Mouse (Mus musculus): ENCODE measurements at regions not wholly inside any gene's neighbourhood (a gene's known extent, or its start where the extent isn't known, plus 50 kb on each side); places are given as distances from the start of the nearest gene placed in this dataset.

DNA sequence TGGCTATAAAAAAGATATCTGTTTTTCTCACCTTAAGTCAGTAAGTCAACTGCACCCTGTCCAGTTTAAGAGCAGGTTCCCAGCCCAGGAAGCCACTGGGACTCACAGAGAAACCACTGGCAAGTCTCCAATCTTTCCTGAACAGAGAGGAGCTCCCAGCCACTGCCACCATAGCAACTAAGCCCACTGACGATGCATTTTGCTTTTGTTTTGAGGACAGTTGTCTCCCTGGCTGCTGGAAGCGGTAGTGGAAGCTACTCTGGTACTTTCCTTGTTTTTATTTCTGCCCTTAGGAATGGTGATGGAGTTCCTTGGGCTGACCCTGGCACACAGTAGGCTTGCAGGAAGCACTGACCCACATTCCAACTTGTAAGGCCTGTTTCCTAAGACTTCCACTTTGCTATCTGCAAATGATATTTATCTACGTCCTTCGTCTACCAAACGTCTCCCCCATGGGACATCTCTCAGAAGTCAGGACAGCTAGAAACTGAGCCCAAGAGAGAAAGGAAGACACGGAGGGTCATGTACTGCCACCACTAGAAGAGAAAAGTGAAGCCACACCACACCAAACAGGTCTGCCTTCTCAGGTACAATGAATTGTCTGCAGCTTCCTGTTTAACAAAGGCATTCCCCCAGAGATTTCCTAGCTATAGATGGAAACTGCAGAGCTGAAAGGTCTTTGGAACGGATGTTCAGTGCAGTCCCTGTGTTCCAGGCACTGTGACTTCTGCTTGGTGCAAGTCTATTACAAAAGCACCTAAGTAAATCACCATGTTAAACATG lies 125.7 kb upstream of the Fmo9 start:
- in situ Hi-C loops (cut with MboI, MseI): loop anchor here (10.0 kb wide), 1 partner anchor 1257 kb away; no protein-coding TSS in a partner anchor

DNA sequence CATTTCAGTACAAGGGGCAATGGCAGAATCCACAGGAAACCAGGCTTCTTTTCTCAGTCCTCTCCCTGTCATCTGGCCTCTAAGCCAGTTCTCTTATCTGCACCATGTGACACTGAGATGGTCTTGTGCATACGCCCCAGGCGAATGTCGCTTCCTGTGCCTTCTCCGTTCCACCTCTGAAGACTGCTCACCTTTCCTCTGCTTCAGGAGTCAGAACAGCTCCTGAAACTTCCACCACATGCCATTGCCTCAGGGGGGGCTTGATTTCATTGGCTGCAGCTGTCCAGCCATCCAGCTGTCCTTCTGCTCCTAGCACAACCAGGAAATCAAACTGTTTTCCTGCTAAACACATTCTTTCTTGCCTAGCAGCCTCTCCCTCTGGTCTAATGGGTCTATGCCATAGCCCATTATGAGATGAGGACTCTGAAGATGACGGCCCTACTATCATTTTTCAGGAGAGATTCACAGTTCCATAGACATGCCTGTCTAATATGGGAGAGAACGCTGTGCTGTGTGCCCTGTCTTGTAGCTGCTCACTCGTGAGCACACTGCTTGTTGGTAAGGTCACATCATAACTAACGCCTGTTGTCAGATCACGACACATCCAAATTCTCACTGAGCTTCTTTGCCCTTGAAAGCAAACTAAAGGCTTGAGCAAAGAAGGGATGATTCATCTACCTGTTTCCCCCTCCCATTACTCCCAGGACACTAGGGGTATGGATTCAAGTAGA lies 129.9 kb upstream of the Fmo9 start:
- in situ Hi-C loops (cut with MboI, MseI): no loop called here

DNA sequence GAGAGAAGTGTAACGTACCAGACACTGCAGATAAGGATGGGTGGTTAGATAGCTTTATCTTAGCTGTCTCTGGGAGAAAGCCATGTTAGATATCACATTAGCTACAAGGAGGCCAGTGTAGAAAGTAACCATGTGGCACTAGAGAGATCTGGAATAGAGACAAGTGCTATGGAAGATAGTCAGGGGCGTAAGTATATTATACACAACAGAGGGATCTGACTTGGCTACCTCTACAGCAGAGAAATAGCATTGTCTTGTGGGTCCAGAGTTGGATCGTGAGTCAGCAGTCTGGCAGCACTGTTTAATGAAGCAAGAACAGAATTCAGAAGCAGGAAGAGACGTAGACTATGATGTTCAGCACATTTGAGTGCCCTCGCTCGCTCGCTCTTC lies 130.4 kb upstream of the Fmo9 start:
- in situ Hi-C loops (cut with MboI, MseI): no loop called here

DNA sequence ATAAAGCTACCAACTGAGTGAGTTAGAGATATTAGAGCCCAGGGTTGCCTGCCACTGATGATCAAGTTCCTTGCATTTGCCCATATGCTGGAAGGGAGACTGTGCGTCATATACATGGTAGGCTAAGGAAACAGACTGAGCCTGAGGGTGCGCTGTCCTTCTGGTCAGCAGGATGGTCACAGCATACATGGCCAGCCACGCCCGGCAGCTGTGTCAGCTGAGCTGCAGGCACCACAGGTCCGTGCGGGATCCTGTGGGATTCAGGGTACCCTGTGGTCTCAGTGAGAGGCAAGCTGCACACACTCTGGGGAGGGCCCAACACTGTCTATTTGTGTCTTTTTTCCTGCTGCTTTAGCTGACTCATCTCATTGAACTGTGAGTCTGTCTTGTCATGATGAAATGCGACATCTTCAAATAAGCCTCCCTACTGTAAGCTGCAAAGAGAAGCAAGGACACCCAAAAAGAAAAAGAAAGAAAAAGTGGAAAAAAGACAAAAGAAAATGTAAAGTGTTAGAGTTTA lies 131.3 kb upstream of the Fmo9 start:
- in situ Hi-C loops (cut with MboI, MseI): no loop called here

DNA sequence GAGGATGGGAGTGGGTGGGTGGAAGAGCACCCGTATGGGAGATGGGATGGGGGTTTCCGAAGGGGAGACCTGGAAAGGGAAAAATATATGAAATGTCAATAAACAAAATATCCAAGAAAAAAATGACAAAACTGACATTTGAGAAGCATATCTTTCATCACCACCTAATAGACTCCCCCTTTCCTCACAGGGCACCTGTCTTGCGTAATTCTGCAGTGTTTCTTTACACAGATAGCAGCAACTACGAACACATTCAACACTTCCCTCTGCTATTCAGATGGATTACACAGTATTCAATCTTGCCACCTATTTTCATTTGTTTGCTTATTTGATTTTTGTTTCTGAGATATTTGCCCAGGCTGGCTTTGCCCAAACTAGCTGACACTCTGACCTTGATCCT lies 136.3 kb upstream of the Fmo9 start:
- in situ Hi-C loops (cut with MboI, MseI): no loop called here

DNA sequence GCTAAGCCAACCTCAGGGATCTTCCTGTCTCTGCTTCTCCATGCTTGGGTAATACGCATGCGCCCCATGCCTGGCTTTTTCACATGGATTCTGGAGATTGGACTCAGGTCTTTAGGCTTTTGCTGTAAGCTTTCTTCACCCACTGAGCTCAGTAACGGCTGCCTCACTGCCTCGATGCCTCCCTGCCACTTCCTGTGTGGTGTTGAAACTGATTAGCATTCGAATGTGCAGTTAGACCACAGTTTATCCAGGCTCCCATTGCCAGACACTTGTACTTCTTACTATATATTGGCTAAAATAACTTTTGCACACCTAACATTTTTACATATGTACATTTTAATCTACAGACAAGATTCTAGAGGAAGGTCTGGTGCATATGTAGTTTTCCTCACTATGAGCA lies 137.0 kb upstream of the Fmo9 start:
- in situ Hi-C loops (cut with MboI, MseI): no loop called here

DNA sequence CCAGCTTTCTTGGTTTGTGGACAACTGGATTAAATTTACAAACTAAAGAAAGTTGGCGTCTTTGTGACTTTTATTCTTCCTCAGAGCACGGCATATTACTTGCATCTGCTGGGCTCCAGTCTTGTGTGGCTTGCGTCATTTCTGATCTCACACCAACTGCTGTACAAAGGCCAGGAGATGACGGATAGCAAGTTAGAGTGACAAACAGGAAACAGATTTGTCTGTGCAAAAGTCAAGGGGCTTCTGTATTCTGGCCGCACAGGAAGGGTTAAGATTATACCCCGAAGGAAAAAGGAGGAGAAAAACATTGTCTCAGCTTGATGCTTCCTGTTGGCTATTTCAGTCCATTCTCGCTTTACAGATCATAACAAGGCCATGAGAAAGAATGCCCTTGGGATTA lies 137.8 kb upstream of the Fmo9 start:
- in situ Hi-C loops (cut with MboI, MseI): no loop called here

DNA sequence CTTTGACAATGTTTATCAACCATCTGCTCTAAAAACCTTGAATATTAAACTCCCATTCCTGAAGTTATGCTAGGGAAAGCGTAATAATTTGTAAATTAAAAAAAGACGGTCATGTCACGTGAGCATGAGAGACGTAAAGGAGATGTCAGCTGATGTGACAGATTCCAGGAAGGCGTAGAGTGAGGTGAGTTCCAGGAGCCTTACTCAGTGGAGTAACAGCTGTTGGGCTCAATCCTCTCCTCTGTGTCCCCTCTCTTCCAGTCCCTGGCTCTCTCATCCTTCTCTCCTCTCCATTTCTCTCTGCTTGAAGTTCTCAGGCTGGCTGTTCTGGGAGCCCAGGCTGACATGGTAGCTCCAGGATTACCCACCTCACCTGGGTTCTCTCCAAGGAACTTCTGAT lies 138.4 kb upstream of the Fmo9 start:
- in situ Hi-C loops (cut with MboI, MseI): no loop called here

DNA sequence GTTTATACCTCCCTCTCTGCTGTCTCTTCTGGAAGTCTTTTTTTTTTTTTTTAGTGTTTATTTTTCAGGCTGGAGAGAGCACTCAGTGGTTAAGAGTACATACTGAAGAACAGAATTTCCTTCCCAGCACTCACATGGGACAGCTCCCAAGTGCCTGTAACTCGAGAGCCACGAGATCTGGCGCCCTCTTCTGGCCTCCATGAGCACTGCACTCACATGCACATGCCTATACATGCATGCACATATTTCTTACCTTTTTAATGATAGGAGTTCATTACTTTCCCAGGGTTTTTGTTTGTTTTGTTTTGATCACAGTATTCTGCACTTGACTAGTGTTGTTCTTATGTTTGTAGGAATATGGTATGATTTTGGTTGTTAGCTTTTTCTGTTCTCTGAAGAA lies 139.5 kb upstream of the Fmo9 start:
- in situ Hi-C loops (cut with MboI, MseI): no loop called here

DNA sequence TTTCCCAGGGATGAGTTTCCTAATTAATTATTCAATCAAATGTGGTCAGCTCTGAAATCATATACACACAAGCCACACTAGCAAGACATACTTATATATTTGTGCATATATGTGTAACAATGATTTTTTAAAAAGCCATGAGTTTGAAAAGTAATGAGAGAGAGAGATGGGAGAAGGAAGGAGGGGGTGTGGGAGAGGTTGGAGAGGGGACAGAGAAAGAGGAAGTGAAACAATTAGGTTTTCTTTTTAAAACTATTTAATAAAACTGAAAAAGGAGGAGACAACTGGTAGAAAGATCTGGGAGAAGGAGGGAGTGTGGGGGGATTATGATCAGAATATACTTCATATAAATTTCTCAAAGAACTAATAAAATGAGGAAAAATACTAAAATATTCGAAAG lies 155.7 kb upstream of the Fmo9 start:
- in situ Hi-C loops (cut with MboI, MseI): no loop called here

DNA sequence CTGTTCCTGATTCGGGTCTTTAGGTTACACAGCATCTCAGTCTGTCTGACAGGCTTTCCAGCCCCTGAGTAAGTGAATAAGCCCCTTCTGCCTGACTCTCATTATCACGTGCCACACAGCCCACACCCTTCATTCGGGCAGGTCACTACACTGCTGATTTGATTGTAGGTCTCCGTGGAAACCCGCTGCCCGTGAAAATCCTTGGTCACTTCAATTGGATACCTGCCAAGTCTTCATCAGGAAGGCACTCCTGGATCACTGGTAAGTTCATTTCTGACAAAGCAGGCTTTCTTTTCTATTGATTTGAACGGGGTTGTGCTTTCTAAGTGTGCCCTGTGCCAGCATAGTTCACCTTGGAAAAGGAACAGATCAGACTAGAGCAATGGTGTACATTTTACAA lies 158.2 kb upstream of the Fmo9 start:
- in situ Hi-C loops (cut with MboI, MseI): no loop called here

DNA sequence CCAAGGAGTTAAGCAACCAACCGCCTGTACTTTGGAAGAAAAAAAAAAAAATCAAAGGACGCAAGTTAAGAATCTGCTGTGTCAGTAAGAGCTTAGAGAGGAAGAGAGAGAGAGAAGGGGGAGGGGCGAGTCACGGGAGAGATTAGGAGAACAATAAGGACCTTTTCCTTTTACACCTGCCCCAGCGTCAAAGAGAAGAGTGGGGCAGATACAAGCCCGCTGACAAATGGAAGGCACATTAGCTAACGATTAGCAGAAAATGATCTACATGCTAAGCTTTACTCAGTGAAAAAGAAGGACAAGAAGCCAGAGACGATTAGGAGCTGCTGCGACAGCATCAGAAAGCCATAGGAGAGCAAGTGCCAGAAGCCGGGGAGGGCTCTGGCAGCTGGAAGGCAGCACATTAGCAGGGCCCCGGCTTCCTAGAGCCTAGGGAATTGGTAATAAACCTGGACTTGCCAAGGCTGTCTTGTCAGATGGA lies 157.8 kb upstream of the Fam78b start:
- in situ Hi-C loops (cut with MboI, MseI): no loop called here

DNA sequence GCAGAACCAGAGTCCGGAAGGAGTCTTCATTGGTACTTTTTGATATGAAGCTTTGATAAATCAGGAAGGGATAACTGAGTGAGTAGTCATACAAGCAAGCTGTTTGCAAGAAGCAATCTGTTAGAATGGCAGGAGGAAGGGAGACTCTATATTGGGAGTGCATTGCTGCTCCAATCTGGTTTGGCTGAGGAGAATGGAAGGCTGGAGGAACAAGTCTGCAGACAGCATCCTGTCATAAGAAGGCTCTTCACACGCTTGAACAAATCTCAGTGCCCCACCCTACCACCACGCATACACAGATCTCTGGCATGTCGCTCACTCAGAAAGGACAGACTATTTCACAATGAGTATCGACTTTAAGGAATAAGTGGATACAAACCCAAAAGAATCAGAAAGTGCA lies 154.7 kb upstream of the Fam78b start:
- in situ Hi-C loops (cut with MboI, MseI): no loop called here

DNA sequence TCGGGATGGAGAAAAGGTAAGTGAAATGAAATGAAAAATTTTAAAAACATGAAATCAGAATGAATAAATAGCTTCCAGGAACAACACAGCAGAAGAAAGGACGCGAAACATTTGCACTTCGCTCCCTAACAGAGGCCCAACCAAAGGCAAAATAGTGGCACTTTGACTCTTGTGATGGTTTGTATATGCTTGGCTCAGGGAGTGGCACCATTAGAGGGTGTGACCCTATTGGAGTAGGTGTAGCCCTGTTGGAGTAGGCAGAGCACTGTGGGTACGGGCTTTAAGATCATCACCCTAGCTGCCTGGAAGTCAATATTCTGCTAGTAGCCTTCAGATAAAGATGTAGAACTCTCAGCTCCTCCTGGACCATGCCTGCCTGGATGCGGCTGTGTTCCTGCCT lies 154.0 kb upstream of the Fam78b start:
- in situ Hi-C loops (cut with MboI, MseI): no loop called here

DNA sequence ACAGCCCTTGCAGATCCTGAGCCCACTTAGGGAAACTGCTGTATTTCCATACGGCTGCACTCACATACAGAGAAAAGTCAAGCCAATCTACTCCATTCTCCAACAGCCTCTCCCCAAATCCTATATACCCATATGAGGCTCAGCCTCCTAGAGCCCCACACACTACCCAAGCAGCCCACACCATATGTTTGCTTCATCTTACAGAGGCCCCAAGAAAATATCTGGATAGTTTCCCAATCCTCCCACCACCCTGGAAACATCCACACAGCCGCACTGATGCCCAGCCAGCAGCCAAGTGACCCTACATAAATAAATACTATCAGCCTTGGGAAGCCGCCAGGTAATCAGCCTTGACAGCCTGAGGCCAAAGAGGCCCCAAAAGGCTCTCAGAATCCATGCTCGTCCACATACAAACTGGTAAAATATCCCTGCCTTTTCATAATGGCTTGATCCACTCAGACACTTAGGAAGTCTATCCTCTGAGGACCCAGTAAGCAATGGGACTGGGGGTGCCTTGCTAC lies 153.1 kb upstream of the Fam78b start:
- in situ Hi-C loops (cut with MboI, MseI): no loop called here

DNA sequence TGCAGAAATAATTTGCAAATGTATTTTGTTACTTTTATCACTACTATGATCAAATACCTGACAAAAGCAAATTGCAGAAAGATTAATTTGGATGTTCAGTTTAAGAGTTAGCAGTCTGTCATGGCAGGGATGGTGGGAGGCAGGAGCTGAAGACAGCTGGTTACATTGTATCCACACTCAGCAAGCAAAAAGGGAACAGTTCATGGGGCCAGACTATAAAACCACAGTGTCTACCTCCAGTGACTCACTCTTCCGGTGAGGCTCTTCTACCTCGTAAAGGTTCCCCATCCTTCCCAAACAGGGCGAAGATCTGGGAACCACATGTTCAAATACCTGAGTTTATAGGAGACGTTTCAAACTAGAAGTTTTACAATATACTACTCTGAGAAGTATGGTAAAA lies 145.2 kb upstream of the Fam78b start:
- in situ Hi-C loops (cut with MboI, MseI): no loop called here

DNA sequence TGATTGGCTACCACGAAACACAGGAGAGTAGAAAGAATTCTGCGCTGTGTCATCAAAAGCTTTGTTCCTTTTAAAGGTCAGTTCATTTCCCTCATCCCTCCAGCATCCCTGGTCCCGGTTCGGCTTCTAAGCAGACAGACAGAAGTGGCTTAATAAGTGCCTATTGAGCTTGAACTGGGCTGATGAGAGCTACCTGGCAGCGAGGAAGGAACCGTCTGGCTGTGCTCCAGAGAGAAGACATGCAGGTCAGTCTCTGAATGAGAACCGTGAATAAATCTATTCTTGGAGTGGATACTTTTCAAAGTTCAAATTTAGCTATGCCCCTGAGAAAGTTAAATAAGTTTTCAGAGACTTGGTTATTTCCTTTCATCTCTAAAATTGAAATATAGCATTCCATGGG lies 135.0 kb upstream of the Fam78b start:
- in situ Hi-C loops (cut with MboI, MseI): no loop called here

DNA sequence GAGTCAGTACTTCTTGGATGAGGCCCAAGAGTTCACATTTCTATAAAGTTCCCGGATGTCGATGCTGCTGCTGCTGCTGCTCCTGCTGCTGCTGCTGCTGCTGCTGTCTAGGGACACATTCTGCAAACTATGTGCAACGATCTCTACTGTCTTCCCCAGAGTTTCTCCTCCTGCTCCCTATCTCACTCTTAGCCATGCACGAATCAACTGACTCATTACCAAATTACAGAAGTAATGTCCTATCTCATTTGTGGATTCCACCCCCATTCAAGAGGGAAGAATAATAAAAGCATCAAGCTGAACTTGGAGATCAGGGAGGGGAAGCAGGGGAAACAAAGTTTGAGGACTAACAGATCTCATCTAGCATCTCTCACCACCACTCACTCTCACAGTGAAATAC lies 130.0 kb upstream of the Fam78b start:
- in situ Hi-C loops (cut with MboI, MseI): no loop called here

DNA sequence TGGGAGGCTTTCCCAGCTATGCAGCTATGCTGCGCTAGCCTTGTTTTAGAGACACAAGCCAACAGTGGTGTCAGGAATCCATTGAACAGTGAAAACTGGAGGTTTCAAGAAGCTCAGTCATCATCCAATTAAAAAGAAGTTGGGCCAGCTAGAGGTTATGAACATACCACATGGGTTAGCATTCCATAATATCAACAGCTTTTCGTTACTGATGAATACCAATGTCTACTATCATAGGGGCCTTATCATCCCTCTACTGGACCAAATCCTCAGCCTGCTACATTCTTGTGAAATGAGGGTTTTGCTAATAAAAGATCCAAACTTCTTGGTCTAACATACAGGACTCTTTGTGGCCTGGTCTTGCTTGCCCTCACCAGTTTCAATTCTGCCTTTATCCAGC lies 124.8 kb upstream of the Fam78b start:
- in situ Hi-C loops (cut with MboI, MseI): no loop called here

DNA sequence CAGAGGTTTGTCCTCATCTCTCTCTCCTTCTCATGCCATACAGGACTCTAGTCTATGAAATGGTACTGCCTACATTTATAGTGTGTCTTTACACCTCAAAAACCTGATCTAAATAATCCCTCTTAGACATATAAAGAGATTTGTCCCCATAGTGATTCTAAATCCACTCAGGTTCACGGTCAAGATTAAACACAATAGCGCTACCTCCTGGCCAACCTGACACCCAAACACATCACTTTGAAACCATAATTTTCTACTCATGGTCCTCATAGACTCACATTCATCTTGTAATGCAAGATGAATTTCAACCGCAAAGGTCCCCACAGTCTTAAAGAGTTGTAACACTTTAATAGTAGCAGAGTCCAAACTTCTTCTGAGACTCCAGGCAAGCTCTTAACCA lies 118.0 kb upstream of the Fam78b start:
- in situ Hi-C loops (cut with MboI, MseI): no loop called here

DNA sequence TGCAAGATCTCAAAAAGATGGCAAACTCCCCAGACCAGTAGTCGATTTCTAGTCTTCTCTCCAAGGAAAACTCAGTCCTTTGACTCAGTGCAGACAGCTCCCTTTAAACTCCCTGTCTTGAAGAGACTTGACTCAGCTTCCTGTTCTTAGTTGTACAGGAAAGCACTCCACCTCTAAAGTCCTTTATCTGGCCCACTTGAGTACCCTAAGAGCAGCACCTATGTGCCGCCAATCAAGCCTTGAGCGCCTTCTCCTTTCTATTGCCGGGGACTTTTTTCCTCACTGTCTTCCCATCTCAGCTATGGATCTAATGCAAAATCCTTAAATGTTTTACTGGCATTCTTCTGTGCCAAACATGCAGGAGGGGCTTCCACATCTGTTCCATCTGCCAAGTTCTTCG lies 105.3 kb upstream of the Fam78b start:
- in situ Hi-C loops (cut with MboI, MseI): no loop called here

DNA sequence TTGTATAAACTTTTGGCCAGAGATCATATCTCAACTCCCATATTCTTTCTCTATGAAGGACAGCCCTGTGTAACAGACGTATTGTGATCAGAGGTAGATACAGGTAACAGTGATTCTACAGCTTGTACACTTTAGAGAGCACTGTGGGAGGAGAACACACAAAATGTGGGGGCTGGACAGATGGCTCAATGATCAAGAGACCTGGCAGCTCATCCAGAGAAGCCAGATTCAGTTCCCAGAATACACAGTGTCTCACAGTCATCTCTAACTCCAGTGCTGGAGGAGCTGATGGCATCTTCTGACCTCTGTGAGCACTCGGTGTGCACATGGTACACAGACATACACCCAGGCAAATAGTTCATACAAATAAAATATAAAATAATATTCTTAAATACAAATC lies 102.5 kb upstream of the Fam78b start:
- in situ Hi-C loops (cut with MboI, MseI): no loop called here

DNA sequence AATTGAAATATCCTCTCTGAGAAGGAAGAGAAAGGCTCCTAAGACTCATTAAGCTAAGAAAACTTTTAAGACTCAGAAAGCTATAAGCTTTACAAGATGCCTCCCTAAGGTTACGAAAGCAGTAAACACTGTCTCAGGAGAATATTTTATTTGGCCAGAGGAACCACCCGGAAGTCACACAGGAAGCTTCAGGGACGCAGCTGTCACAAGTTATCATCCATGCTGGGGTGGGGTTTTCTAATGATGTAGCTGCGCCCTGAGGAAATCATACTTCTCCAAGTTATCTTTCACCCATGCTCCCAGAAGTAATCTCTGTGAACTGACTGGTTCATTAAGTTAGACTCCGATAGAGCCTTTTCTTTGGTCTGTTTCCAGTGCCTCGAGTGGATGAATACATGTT lies 102.0 kb upstream of the Fam78b start:
- in situ Hi-C loops (cut with MboI, MseI): no loop called here
